Mouse (Mus musculus) CH12.LX (cell line): ENCODE results near the gene Cacfd1. TPM values are rescaled to one million over a fixed set of nuclear protein-coding genes. Genes with fewer than 3 reads are reported as not detected.

Experiments used
- DNase-seq: peaks from one replicate; pipeline ENCODE4 v3.0.0-alpha.2; 2013; ENCODE audit errors: extremely low read depth
- H3K27ac ChIP-seq: 2 replicates; pipeline ENCODE4 v1.5.1; 2012; ENCODE audit warnings: low read depth, mild to moderate bottlenecking, control low read depth, moderate library complexity; ENCODE audit not compliant: insufficient read depth
- H3K27me3 ChIP-seq: replicated peaks from 2 replicates; pipeline ENCODE3; 2012; ENCODE audit warnings: inconsistent platforms
- H3K36me3 ChIP-seq, 2 experiments: replicated peaks in 1 of 2; 2 replicates each; pipeline versions ENCODE3 to v1.6.1; 2012; ENCODE audit warnings: inconsistent platforms in 1 of 2, low read length in 1 of 2, mild to moderate bottlenecking in 1 of 2, mixed read lengths in 1 of 2, moderate library complexity in 1 of 2; ENCODE audit not compliant: control insufficient read depth in 1 of 2, insufficient read depth in 1 of 2
- H3K4me1 ChIP-seq, 2 experiments: 2 replicates each; pipeline ENCODE4 v1.6.1; 2012; ENCODE audit warnings: inconsistent platforms in 1 of 2, moderate library complexity in 1 of 2; ENCODE audit not compliant: insufficient read depth in 2 of 2, control insufficient read depth in 1 of 2
- H3K4me2 ChIP-seq: 2 replicates; pipeline ENCODE4 v1.6.1; 2012; ENCODE audit warnings: low read depth, mild to moderate bottlenecking, control low read depth; ENCODE audit not compliant: poor library complexity, insufficient read depth, severe bottlenecking
- H3K4me3 ChIP-seq, 3 experiments: fragments of 150-350 bp in 1 of 3; sonication (generic) in 1 of 3; replicated peaks in 1 of 3; 2 replicates each; pipeline versions ENCODE3 to v1.5.1; 2011 to 2012; ENCODE audit warnings: low read depth in 2 of 3, low read length in 2 of 3, mild to moderate bottlenecking in 2 of 3, moderate library complexity in 2 of 3, control low read depth in 1 of 3, improper control_type of control experiment in 1 of 3, inconsistent platforms in 1 of 3, mixed read lengths in 1 of 3; ENCODE audit not compliant: poor library complexity in 1 of 3
- H3K79me2 ChIP-seq: replicated peaks from 2 replicates; pipeline ENCODE4 v1.6.1; 2012; ENCODE audit warnings: mild to moderate bottlenecking, moderate library complexity; ENCODE audit not compliant: control insufficient read depth, poor library complexity, insufficient read depth, severe bottlenecking; ENCODE audit errors: extremely low read depth
- H3K9ac ChIP-seq: 2 replicates; pipeline ENCODE4 v1.6.1; 2012; ENCODE audit warnings: low read depth, mild to moderate bottlenecking, control low read depth, moderate library complexity; ENCODE audit not compliant: insufficient read depth
- H3K9me3 ChIP-seq: replicated peaks from 2 replicates; pipeline ENCODE3; 2012; ENCODE audit warnings: low read length, inconsistent platforms, mixed read lengths
- BHLHE40 ChIP-seq: IDR thresholded peaks from 2 replicates; pipeline ENCODE4 v1.6.1; 2011; ENCODE audit warnings: mild to moderate bottlenecking, low read depth, low read length, improper control_type of control experiment
- CHD2 ChIP-seq: IDR thresholded peaks from 2 replicates; pipeline ENCODE4 v1.6.1; 2011; ENCODE audit warnings: low read length, improper control_type of control experiment
- CTCF ChIP-seq, 2 experiments: IDR thresholded peaks in 1 of 2; conservative IDR thresholded peaks in 1 of 2; 2 replicates each; pipeline ENCODE4 v1.5.1; 2011 to 2012; ENCODE audit warnings: low read depth in 2 of 2, low read length in 2 of 2, improper control_type of control experiment in 1 of 2, inconsistent platforms in 1 of 2, mild to moderate bottlenecking in 1 of 2, moderate library complexity in 1 of 2
- ELF1 ChIP-seq: IDR thresholded peaks from 2 replicates; pipeline ENCODE4 v1.6.1; 2014; ENCODE audit warnings: low read depth, mild to moderate bottlenecking, inconsistent platforms, low read length, improper control_type of control experiment
- EP300 ChIP-seq: IDR thresholded peaks from 2 replicates; pipeline ENCODE4 v1.6.1; 2011; ENCODE audit warnings: low read length, improper control_type of control experiment
- HCFC1 ChIP-seq: IDR thresholded peaks from 2 replicates; pipeline ENCODE4 v1.6.1; 2012; ENCODE audit warnings: low read depth, mild to moderate bottlenecking, inconsistent platforms, low read length, improper control_type of control experiment
- IRF4 ChIP-seq: IDR thresholded peaks from 2 replicates; pipeline ENCODE4 v1.6.1; 2014; ENCODE audit warnings: low read depth, mild to moderate bottlenecking, inconsistent platforms, low read length, improper control_type of control experiment
- JUND ChIP-seq: conservative IDR thresholded peaks from 2 replicates; pipeline ENCODE4 v1.6.1; 2011; ENCODE audit warnings: low read depth, low read length, improper control_type of control experiment
- KAT2A ChIP-seq: IDR thresholded peaks from 2 replicates; pipeline ENCODE4 v1.6.1; 2012; ENCODE audit warnings: low read length, improper control_type of control experiment, inconsistent platforms; ENCODE audit not compliant: insufficient replicate concordance
- MAX ChIP-seq: IDR thresholded peaks from 2 replicates; pipeline ENCODE4 v1.6.1; 2011; ENCODE audit warnings: low read length, improper control_type of control experiment
- MAZ ChIP-seq: IDR thresholded peaks from 2 replicates; pipeline ENCODE4 v1.6.1; 2012; ENCODE audit warnings: low read depth, mild to moderate bottlenecking, inconsistent platforms, low read length, improper control_type of control experiment, moderate library complexity
- MEF2A ChIP-seq: IDR thresholded peaks from 2 replicates; pipeline ENCODE4 v1.6.1; 2014; ENCODE audit warnings: low read depth, mild to moderate bottlenecking, inconsistent platforms, low read length, improper control_type of control experiment, borderline replicate concordance
- RAD21 ChIP-seq: IDR thresholded peaks from 2 replicates; pipeline ENCODE4 v1.6.1; 2011; ENCODE audit warnings: low read depth, mild to moderate bottlenecking, low read length, improper control_type of control experiment, moderate library complexity
- RCOR1 ChIP-seq: conservative IDR thresholded peaks from 2 replicates; pipeline ENCODE4 v1.6.1; 2012; ENCODE audit warnings: low read depth, mild to moderate bottlenecking, inconsistent platforms, low read length, improper control_type of control experiment
- SMC3 ChIP-seq: IDR thresholded peaks from 2 replicates; pipeline ENCODE4 v1.6.1; 2011; ENCODE audit warnings: low read depth, low read length, improper control_type of control experiment
- TCF12 ChIP-seq: IDR thresholded peaks from 2 replicates; pipeline ENCODE4 v1.6.1; 2014; ENCODE audit warnings: low read depth, mild to moderate bottlenecking, inconsistent platforms, low read length, improper control_type of control experiment
- USF1 ChIP-seq: IDR thresholded peaks from 2 replicates; pipeline ENCODE4 v1.6.1; 2014; ENCODE audit warnings: low read depth, mild to moderate bottlenecking, inconsistent platforms, low read length, improper control_type of control experiment
- USF2 ChIP-seq: conservative IDR thresholded peaks from 2 replicates; pipeline ENCODE4 v1.6.1; 2011; ENCODE audit warnings: low read depth, low read length, improper control_type of control experiment
- ZKSCAN1 ChIP-seq: IDR thresholded peaks from 2 replicates; pipeline ENCODE4 v1.6.1; 2012; ENCODE audit warnings: low read depth, inconsistent platforms, low read length, improper control_type of control experiment, borderline replicate concordance
- ZMIZ1 ChIP-seq: IDR thresholded peaks from 2 replicates; pipeline ENCODE4 v1.6.1; 2012; ENCODE audit warnings: low read depth, mild to moderate bottlenecking, inconsistent platforms, low read length, improper control_type of control experiment
- dilution Hi-C: fragments of 300-500 bp; cut with MboI; formaldehyde crosslinking; loops from 2 replicates; pipeline ENCODE4 v1.14.3; 2020; ENCODE audit warnings: low sequenced_read_pairs; ENCODE audit not compliant: extremely low pct_unique_long_range_greater_than_20kb, extremely low pct_ligation_motif_present
- in situ Hi-C: fragments of 300-500 bp; cut with MboI; formaldehyde crosslinking; loops from 3 replicates; pipeline ENCODE4 v1.14.3; 2019; ENCODE audit warnings: low sequenced_read_pairs, low pct_ligation_motif_present, low pct_unique_long_range_greater_than_20kb, mixed read lengths
- polyA plus RNA-seq: library from polyadenylated mRNA; unstranded; fragments of >175 nt; gene quantifications from 2 replicates; pipeline ENCODE4 v1.2.1, GENCODE M21; 2012; ENCODE audit warnings: low read depth; ENCODE audit not compliant: insufficient read length
- total RNA-seq, 2 experiments: library from RNA; depleted of rRNA; stranded (reverse); fragments of 300-350 nt in 1 of 2; fragments of >200 nt in 1 of 2; gene quantifications; 2 replicates each; pipeline ENCODE4 v1.2.3; 2012 to 2014

The Cacfd1 gene
- total and polyA plus RNA-seq, 3 experiments: 6.4 to 20.2 (median 10.3) TPM

GRCm38 (mm10) chr2:27028437-27029015 is 18.8 kb downstream of the Cacfd1 start:
- dilution Hi-C loops (no loop called here), in situ Hi-C loops (no loop called here)
- H3K27me3 ChIP-seq: no peaks in the 10 kb centered on the region
- peak overlapping the region; percentile 34; the same call in 1 of the 2 replicates for H3K9ac ChIP-seq
- DNase-seq: peak; percentile 31
- H3K4me3 ChIP-seq: peak overlapping the region; percentile 33 to 72 (median 42)
- peaks cover 15 to 20% of the 10 kb centered on the region in 2 experiments for H3K36me3 ChIP-seq
- H3K4me1 ChIP-seq: peaks cover 25 to 61% of the 10 kb centered on the region in 2 experiments
- H3K79me2 ChIP-seq: peaks cover 4% of the 10 kb centered on the region; the same call in 1 of the 2 replicates
- H3K4me2 ChIP-seq: peak overlapping the region; percentile 86
- TF ChIP-seq IRF4 (peak; percentile 85), RCOR1 (0 out of 2 replicates have a peak, but pooled peaks have one; percentile 35), BHLHE40 (peak; percentile 60), USF1 (no peak), USF2 (no peak), CHD2 (peak; percentile 27; the same call in 1 of the 2 replicates), ELF1 (peak; percentile 57; the same call in 1 of the 2 replicates), RAD21 (no peak), EP300 (peak; percentile 77), MEF2A (peak; percentile 66; the same call in 1 of the 2 replicates)
- H3K27ac ChIP-seq: peak overlapping the region; percentile 77
- no peaks in the 10 kb centered on the region for H3K9me3 ChIP-seq

- Histone ChIP-seq H3K4me2 (no peak overlapping the region), H3K9me3 (no peaks in the 10 kb centered on the region), H3K4me1 (peaks cover 27 to 53% of the 10 kb centered on the region in 2 experiments), H3K27me3 (no peaks in the 10 kb centered on the region), H3K79me2 (no peaks in the 10 kb centered on the region), H3K9ac (no peak overlapping the region), H3K27ac (no peak overlapping the region), H3K4me3 (no peak overlapping the region), H3K36me3 (no peaks in the 10 kb centered on the region)
- in situ Hi-C loops: no loop called here
- DNase-seq: no peak
- dilution Hi-C loops: no loop called here
- TF ChIP-seq SMC3: 0 out of 2 replicates have a peak, but pooled peaks have one; percentile 5
- peak in 1 of 2 experiments; percentile 52; a peak in 2 of 4 replicates for TF ChIP-seq CTCF (conservative IDR thresholded peaks at IDR 0.05 in 1 of 2, IDR thresholded peaks at IDR 0.05 in 1 of 2; ENCODE audit: low read depth in 2 of 2, low read length in 2 of 2)
- no peak for TF ChIP-seq ZMIZ1
These were observed 22.6 kb downstream of the Cacfd1 start for GRCm38 (mm10) chr2:27032361-27032760.

- H3K9ac ChIP-seq: no peak overlapping the region
- 0 out of 2 replicates have a peak overlapping the region, but pooled peaks have one; percentile 32 for H3K4me2 ChIP-seq
- H3K36me3 ChIP-seq: no peaks in the 10 kb centered on the region
- peaks cover 17% of the 10 kb centered on the region for H3K27me3 ChIP-seq
- peak; percentile 45 for DNase-seq
- dilution Hi-C loops: no loop called here
- in situ Hi-C loops: loop anchor here (5.0 kb wide), 1 partner anchor 394 kb away; no protein-coding TSS in a partner anchor
- peaks cover 19 to 48% of the 10 kb centered on the region in 2 experiments for H3K4me1 ChIP-seq
- no peaks in the 10 kb centered on the region for H3K79me2 ChIP-seq
- H3K9me3 ChIP-seq: no peaks in the 10 kb centered on the region
- H3K4me3 ChIP-seq: no peak overlapping the region
- no peak for TF ChIP-seq MEF2A
- TF ChIP-seq TCF12: peak; percentile 80
- TF ChIP-seq JUND: no peak
- peak; percentile 39; the same call in 1 of the 2 replicates for TF ChIP-seq MAX
- no peak for TF ChIP-seq KAT2A
- TF ChIP-seq MAZ: peak; percentile 72; the same call in 1 of the 2 replicates
- peak; percentile 64 for TF ChIP-seq BHLHE40
- TF ChIP-seq EP300: peak; percentile 62
- no peak for TF ChIP-seq USF1
- TF ChIP-seq IRF4: peak; percentile 24; the same call in 1 of the 2 replicates
- TF ChIP-seq HCFC1: no peak
- peak; percentile 46; the same call in 1 of the 2 replicates for TF ChIP-seq RCOR1
- TF ChIP-seq ZKSCAN1: no peak
- no peak overlapping the region for H3K27ac ChIP-seq
These were observed 26.3 kb downstream of the Cacfd1 start for GRCm38 (mm10) chr2:27036003-27036402.
